Mouse (Mus musculus) c-Kit-positive CD71-positive TER-119-negative erythroid progenitor cells, embryonic 14.5 days (primary cell): Measurements from ENCODE around the gene Cfap43.

Source experiments
- DNase-seq: peaks from one replicate; pipeline ENCODE4 v3.0.0-alpha.2; 2013; ENCODE audit warnings: low read depth

Gene Cfap43

DNA sequence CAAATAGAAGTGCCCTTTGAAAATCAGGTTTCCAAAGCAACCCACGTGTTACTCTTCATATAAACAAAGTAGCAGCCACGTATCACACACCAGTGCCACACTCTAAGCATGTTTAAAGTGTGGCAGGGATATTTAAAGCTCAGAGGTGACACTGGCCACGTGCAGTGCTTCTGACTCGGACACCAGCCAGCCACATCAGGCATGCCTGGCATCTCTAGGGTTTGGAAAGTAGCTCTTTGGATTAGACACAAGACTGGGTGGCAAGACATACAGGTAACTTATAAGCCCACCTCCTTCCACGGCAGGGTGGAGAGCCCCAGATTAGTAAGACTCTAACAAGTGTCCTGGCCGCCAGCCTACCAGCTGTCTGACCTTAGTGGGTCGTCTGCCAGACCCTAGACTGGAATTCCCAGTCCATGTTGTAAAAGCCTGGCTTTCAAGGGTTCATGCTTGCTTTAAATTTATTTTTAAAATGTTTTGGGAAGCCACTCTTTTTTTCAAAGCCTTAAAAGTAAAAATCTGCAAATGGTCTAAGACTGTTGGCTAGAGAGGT lies 33.8 kb downstream of the Cfap43 start:
- DNase-seq, result no peak

DNA sequence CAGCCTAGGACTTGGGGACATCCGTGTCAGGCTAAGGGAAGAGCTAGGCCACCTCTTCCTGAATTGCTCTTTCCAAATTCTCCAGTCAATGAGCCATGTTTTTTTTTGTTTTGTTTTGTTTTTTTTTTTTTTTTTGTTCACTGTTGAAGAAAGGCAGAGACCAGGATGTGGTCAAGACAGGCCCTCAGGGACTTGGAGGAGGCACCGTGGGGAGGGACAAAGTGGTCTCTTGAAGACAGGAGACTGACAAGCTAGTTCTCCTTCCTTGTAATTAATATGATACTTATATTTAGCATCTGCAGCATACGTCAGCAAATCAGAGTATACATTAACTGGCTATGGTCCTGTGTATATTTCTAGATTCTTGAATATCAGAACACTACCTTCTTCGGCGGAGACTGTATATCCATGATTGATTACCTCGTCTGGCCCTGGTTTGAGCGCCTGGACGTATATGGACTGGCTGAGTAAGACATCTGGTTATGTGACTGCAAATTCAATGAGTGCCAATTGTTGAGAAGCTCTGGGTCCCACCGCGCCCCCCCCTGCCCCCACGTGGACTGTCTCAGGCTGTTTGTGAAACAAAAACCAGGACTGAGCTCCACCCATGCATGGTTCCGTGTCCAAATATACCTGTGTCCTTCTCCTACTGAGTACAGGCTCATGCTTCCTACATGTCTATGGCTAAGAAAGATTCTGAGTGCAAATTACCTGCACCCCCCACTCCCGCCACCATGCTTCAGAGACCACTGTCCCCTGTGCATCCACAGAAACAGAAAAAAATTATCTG lies 34.6 kb downstream of the Cfap43 start:
- DNase-seq, result no peak

DNA sequence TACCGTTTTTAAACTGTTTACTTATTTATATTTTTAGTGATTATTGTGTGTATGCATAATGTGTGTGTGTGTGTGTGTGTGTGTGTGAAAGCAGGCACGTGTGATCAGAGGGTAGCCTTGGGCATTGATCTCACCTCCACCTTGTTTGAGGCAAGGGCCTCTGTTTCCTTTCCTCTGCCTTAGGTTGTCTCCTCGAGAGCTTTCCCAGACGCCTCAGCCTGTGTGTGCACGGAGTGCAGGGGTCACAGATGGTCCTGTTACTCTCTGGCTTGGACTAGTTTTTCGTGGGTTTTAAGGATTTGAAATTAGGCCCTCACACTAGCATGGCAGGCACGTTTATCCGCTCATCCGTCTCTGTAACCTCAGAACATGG lies 36.2 kb downstream of the Cfap43 start:
- DNase-seq, result no peak

DNA sequence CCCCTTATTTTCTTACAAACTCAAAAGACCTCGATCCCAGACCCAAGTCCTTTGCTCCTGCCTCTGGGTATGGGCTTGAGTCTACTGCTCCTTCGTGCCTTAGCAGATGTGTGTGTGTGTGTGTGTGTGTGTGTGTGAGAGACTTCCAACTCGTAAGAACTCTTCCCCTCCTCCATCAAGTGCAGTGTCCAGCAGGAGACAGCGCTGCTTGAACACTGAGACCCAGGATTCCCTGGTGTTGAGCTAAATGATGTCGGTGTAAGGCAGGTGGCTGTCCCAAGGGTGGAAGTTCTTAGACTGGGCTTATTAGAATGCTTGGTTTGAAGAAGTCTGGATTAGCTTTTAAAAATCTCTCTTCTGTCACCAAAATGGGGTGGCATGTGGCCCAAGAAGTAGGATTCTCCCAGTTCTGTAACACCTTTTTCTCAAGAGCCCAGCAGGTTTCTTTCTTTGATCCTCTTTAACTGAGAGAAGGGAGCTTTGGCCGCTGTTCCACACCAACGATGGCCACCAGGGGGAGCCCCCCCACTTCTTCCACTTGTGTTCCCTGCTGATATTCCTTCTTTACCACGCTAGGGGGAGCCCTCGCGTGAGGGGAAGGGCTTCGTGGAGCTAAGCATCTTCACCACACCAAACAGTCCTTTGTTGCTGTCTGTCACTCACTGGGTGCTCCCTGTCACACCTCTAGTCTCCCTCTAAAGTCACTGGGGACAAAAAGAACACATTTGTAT lies 36.8 kb downstream of the Cfap43 start:
- DNase-seq, result peak; percentile 80

DNA sequence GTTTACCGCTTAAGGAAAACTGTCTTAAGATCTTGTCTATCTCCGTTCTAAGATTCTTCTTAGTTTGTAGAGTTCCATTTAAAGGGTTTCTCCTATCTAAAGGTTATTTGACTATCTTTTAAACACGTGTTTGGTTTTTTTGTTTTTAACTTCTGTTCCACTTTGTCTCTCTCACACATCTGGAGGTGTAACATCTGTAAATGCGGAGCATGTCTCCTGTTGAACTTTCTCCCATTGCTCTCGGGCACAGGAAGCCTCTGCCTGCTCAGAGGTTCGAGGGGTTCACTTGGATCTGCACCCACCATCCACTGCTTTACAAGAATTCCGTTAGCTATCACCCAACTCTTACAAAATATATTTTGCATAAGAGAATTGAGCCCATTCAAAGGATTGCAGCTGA lies 37.5 kb downstream of the Cfap43 start:
- DNase-seq, result no peak

DNA sequence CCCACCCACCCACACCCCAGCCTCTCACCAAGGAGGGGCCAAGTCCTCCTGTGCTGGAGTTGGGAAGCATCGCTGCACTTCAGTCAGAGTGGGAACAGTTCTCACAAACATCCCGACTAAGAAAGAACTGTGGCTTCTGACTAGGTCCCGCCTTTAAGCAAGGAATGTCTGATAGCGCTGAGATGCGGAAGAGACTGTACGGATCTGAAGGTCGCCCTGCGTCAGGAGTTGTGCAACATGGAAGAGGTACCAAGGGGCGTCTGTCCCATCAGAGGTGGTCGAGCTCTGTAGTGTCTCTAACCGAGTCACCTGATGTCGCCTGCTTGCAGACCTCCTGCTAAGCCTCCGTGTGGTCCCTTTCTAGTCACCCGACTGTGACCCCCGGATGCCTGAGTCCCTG lies 42.8 kb downstream of the Cfap43 start:
- DNase-seq, result no peak

DNA sequence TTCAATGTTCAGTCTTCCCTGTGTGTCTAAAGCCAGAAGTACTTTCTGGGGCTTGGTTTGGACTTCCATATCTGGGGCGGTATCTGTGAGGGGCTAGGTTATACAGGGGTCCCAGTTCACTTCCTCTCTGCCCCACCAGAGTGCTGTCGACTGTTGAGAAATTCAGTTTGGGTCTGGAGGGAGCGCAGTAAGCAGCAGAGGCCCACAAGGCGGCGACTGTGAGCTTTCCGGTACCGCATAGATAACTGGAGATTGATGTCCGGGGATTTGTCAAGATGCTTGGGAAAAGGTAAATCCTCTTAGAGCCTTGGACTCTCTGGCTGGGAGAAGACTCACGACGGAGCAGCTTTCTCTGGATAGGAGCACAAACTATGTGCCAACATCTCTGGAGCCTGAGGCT lies 47.6 kb downstream of the Cfap43 start:
- DNase-seq, result no peak

DNA sequence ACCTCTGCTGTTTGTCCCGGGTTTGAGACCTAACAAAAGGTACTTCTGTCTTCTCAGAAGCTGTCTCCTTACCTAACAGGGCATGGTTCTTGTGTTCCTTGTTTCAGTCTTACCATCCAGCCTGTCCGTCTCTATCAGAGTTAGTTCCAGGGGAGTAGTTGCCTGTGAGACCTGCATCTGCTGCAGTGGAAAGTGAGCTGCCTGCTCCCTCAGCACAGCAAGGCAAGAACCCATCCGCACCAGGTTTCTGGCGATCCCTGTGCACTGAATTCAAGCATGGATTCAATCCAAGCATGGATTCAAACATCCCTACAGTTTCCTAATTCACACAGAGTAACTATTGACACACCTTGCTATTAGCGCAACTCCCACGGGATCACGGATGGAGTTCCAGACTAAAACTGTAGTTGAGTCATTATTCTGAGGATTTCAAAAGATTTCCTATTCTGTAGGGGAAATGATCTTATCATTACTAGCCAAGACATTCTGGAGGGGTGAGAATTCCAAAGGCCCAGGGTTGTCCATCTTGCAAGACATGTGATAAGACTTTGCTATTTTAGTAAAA lies 48.9 kb downstream of the Cfap43 start:
- DNase-seq, result no peak

DNA sequence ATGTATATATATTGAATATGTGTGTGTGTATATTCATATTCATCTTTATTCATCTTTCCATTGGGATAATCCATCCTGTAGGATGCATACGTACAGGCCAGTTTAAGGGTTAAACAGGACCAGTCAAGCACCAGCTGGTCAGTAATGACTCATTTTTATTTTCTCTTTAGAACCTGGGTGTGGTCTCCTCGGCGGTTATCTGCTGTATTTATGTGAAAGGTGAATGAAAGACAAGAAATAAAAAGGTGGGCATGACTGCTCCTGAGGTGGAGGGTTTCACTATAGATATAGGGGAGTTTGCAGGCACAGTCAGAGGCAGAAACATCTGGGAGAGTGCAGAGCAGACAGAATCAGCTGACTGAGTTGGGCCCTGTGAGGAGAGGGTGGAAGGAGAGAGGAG lies 49.6 kb downstream of the Cfap43 start:
- DNase-seq, result no peak

DNA sequence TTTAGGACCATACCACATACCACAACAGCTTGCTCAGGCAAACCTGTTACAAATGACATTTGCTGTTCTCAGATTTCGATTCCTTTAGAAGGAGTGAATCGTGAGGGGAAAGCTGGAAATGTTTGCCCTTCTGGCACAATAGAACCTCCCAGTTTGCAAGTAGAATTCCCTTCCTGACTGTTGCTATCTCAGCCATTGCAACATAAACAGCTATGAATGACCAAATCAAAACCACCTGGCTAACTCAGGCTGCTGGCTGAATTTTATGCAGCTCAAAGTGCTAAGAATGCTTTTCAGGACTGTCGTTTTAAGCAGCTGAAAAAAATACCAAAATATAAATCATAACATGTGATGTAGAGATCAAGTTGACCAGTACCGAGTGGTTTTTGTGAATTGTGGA lies 50.1 kb downstream of the Cfap43 start:
- no peak for DNase-seq

DNA sequence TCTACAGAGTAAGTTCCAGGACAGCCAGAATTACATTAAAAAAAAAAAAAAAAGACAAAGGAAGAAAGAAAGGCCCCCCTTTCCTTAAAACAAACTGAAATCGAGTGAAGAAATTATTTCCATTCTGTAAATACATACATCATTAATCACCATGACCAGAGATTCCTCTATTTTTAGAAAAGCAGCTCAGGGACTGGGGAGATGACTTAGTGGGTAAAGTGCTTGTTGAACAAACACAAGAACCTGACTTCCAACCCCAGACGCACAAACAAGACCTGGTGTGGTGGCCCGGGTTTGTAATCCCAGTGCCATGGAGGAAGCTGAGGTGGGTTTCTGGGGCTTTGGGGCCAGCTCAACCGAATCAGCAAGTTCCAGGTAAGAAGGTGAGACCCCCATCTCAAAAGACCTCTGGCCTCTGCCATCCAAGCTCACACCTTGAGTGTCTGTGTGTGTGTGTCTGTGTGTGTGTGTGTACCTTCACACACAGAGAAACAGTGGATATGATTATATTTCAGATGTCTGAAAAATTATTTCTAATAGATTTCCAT lies 51.4 kb downstream of the Cfap43 start:
- DNase-seq, result no peak

DNA sequence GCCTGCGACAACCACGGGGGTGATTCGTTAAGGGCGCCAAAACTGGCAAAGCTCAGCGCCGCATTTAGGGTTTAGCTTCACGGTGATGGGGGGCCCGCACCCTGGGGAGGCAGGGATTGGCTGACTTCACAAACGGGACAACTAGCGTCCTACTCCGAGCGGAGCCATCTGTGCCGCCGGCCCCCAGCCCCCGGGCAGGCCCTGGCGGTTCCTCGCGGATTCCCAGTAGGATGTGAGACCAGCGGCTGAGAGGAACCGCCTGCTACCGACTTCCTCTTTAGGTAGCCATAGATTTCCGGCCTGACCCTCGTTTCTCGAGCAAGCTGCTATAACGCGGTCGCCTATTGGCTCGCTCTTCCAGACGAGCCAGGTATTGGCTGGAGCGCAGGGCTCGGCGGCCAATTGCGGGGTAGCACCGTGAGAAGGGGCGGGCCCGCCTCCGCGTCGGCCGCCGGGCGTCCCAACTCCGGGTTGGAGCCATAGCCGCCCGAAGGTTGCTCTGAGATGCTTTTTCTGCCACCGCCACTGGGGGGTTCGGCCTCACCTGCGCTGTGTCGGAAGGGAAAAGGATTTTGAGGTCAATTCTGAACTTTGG lies 53.6 kb downstream of the Cfap43 start, which contains the start of gene Gsto2:
Gsto2 (plus strand) TSS at position 182 of the 595 bp plus-strand sequence.
- DNase-seq, result peak; percentile 87

DNA sequence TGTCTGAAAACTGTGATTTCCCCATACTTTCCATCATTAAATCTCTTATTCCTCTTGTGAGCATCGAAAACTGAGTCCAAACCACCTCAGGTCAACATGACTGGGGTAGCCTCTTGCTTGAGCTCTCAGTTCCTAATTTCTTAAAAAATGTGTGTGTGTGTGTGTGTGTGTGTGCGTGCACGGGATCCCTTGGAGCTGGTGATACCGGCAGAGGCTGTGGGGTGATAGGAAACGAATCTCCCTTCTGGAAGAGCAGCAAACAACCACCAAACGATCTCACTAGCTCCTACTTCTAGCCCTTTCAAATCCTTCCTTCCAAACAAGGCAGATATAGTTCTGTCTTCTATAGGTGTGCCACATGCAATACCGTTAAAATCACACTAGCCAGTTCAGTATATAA lies 54.4 kb downstream of the Cfap43 start:
- no peak for DNase-seq

DNA sequence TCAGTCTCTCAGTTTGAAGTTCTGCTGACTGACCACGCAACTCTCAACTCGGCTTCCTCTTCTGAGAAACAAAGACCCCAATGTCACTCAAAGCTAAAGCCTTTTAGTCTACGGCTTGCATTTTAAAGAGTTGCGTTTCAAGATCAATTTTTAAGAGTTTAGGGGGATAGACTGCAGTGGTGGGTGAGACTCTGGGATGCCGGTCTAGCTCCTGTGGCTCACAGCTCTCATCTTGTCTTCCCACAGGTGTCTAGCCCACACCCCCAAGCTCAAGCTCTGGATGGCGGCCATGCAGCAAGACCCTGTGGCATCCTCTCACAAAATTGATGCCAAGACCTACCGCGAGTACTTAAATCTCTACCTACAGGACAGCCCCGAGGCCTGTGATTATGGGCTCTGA lies 55.0 kb downstream of the Cfap43 start:
- no peak for DNase-seq

DNA sequence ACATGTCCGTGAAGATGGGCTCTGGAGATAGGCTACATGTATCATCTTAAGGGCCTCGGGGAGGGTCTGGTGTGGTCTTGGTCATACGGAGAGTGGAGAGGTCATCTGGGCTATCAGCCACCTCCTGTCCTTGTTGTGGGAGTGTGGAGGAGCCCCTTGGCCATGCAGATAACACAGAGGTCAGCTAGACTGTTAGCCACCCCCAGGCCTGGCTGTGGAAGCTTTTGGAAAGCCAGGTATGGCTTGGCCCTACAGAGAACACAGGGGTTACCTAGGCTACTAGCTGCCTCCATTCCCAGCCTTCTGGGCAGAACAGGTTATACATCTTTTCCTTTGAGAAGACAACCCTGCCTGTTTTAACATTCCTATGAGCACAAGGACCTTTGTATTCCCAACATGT lies 56.5 kb downstream of the Cfap43 start:
- DNase-seq, result no peak

DNA sequence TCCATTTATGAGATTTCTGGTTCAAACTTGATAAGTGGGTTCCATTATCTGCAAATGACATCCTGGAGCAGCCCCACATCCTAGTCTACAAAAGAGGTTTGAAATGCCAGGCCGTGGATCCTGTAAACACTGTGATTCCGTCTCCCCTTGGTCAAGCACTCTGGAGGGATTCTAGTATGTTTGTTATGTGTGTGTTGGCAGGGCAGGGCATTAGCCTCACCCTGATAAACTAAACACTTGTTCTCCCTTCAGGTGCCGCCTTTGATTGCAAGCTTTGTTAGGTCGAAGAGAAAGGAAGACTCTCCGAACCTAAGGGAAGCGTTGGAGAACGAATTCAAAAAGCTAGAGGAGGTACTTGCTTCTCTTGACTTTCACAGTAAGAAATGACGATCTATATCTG lies 59.9 kb downstream of the Cfap43 start:
- DNase-seq, result no peak

DNA sequence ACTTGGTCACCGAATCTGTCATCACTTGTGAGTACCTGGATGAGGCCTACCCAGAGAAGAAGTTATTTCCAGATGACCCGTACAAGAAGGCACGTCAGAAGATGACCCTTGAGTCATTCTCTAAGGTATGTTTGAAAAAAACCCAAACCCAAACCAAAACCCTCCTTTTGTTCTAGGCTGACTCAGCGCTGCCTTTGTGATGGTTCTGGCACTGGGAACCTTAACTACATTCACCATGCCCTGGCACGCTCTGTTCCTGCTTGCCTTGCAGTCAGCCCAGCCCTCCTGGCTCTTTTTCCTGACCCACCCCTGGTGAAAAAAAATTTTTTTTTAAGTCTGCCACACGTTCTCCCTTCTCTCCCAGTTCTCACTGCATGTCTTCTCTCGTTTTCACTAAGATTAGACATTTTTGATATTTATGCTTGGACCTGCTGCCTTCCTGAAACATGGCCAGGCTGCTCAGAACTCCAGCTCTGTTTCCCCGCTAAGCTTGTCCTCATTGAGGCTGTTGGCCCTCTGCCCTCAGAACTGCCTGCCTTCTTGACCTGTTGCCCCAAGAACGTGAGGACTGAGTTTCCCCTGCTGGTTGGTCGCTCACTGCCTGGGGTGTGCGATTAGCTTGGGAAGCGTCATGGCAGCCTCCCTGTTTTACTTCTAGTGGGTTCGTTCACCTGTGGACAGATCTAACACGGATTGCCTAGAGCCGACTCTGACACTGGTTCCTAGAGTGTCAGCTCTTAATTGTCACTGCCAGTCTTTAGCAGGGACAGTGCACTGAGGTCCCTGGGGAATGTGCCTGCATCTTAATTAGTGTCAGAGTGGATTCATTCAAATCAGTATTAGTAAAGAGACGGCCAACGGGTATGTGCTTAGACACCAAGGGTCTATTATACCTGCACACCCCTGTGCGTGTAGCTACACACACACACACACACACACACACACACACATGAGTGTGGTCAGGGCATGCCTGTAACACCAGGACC lies 60.8 kb downstream of the Cfap43 start:
- no peak for DNase-seq

DNA sequence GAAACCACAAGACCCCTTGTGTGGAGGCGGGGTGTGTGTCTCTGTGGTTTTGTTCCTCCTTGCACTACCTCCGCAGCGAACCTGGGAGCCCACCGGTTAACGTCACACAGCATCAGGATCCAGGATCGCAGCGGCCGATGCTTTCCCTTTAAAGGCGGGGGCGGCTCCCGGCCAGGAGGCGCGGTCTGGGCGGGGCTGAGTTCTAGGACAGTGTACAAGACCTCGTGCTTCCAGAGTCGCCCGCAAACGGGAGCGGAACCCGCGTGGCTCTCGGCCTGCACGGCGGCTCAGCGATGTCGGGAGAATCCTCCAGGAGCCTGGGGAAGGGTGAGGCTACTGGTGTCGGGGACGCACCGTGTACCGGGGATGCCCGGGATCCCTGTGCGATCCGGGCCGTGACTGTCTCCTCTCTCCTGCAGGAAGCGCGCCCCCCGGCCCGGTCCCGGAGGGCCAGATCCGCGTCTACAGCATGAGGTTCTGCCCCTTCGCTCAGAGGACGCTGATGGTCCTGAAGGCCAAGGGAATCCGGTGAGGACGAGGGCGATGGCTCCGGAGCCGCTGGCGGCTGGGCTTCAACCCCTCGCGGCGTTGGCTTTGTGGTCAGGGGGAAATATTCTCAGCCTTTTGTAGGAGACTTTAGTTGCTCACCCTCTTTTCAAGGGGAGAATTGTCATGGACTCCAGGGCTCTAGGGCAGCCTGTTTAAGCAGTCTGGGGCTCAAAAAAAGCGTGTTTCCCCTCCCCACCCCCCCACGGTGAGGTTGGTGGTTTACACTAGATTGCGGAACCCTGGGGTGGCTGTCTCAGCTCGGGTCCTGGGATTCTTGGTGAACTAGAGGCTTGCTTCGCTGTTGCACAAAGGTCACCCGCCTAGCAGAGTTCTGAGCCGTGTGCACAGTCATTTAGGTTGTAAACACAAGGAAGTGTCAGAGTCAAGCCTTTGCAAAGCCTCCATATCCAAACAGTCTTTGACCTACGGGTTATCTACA lies 64.0 kb downstream of the Cfap43 start, which contains the start of gene Gsto1:
Gsto1 (plus strand) TSS at position 175 of the 988 bp plus-strand sequence.
- DNase-seq, result peak; percentile 67

DNA sequence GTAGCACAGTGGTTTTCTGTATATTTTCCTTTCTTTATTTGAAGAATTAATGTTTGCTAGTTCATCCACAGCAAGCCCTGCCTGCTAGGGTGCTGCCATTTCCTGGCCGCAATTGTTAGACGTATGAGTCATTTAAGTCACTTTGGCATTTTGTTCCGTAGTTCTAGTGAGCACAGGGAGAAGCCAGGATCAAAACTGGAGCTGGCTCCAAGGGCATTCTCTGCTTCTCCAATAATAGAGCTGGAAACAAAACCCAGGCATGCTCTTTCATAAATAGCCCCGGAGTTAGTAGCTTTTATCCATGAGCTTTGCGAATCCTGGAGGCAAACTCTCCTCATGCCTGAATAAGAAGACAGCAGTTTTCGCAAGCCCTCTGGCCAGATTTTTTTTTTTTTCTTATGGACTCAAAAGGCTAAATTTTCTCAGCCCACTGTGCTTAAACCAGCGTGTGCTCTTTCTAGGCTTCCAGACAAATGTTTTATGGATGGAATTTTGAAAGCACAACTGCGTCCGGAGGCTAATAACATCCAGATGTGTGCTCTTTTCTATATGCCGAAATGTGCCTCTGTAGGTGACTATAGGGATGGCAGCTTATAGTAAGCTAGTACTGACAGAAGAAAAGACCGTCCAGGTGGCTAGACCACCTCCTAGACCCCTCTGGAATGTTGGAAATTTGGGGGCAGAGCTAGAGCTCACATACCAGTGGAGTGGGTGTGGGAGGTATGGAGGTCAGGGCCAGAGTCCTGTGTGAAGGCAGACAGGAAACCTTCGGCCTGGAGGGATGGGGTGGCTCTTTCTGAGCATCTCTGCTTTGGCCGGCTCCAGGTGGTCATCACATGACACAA lies 64.9 kb downstream of the Cfap43 start:
- DNase-seq, result no peak
